28 mouse cellular contexts compared by ENCODE assay signal in the genomic region with DNA sequence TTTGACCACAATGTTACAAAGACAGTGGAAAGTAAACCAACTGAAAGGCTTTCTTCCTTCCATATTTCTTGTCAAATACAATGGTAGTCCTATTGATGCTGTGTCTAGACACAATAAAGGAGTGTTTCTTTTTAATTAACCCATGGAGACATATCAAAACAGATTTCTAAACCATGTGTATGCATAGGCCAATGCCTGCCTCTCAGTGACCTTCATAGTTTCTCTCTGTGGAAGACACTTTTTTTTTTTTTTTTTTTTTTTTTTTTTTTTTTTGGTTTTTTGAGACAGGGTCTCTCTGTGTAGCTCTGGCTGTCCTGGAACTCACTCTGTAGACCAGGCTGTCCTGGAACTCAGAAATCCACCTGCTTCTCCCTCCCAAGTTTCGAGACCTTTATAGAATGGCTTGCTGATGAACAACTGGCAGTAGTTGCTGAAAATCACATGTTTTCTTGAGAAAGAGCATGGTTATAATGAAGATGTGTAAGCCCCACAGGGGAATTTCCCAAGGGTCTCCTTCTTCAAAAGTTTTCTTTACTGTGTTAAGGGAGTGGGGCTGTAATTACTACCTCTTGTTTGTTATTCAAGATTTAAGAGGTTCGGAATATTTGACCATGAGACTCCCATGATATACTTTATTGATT. TPM values are rescaled to one million over a fixed set of nuclear protein-coding genes. Genes with fewer than 3 reads are reported as not detected.
"Had no signal": no experiment of that assay in that cellular context is flagged by ENCODE, and none has a peak within 500 bp of the region (broad histone marks: within the 10 kb centered on the region; RNA-seq: fewer than 3 reads in every experiment).

No protein-coding gene starts in this region.

- DNase-seq: gastrocnemius, postnatal 14 days; gastrocnemius, postnatal 36 days; heart, adult 2 months; heart, postnatal 36 days; kidney, adult 11 months; kidney, adult 2 months; kidney, adult 9 months; kidney, postnatal 14 days; kidney, postnatal 36 days; liver had no signal

- H3K4me1 ChIP-seq: heart, embryonic 15.5 days; hindbrain, embryonic 13.5 days; hindbrain, embryonic 15.5 days; kidney, embryonic 15.5 days; limb, embryonic 12.5 days had no signal

- H3K4me3 ChIP-seq: heart, adult 2 months; heart, embryonic 13.5 days; heart, embryonic 15.5 days; hindbrain, embryonic 13.5 days; hindbrain, embryonic 15.5 days; kidney, embryonic 15.5 days; layer of hippocampus, adult 2 months; left cerebral cortex, adult 2 months; limb, embryonic 10.5 days; limb, embryonic 12.5 days had no signal

- H3K9ac ChIP-seq: heart, embryonic 13.5 days; heart, embryonic 15.5 days; hindbrain, embryonic 13.5 days; hindbrain, embryonic 15.5 days; kidney, embryonic 15.5 days; limb, embryonic 12.5 days had no signal

- H3K27ac ChIP-seq: heart, adult 2 months; heart, embryonic 13.5 days; heart, embryonic 15.5 days; hindbrain, embryonic 13.5 days; hindbrain, embryonic 15.5 days; hindbrain, postnatal 0 days; kidney, embryonic 15.5 days; kidney, postnatal 0 days; layer of hippocampus, adult 2 months; left cerebral cortex, adult 2 months; limb, embryonic 10.5 days; limb, embryonic 12.5 days had no signal

- H3K27me3 ChIP-seq: heart, embryonic 13.5 days; heart, embryonic 15.5 days; hindbrain, embryonic 13.5 days; hindbrain, embryonic 15.5 days; kidney, embryonic 15.5 days; limb, embryonic 12.5 days had no signal

- H3K9me3 ChIP-seq: heart, embryonic 13.5 days; heart, embryonic 15.5 days; hindbrain, embryonic 13.5 days; hindbrain, embryonic 15.5 days; kidney, embryonic 15.5 days; limb, embryonic 10.5 days; limb, embryonic 12.5 days had no signal

- H3K4me2 ChIP-seq: heart, embryonic 11.5 days; heart, embryonic 13.5 days; heart, embryonic 15.5 days; hindbrain, embryonic 13.5 days; hindbrain, embryonic 15.5 days; kidney, embryonic 15.5 days; limb, embryonic 12.5 days; liver, embryonic 11.5 days had no signal

- ATAC-seq: hindbrain, postnatal 0 days; intestine, embryonic 16.5 days had no signal

RNA-seq across cellular contexts. Expression of a gene that starts 51.3 kb away (rescaled TPM):
- total RNA-seq: hematopoietic stem cell, adult 5-6 weeks; hindbrain, postnatal 0 days had no signal
- polyA plus RNA-seq: heart, embryonic 11.5 days; heart, embryonic 13.5 days; heart, embryonic 15.5 days; heart, postnatal 0 days; hindbrain, embryonic 11.5 days; intestine, embryonic 14.5 days; limb, embryonic 10.5 days; limb, embryonic 12.5 days had no signal
